Comparison of ENCODE assay signal across 21 mouse cellular contexts in genomic region chr12:32098596-32098995, GRCm38 (mm10).
"Had no signal": no experiment of that assay in that cellular context is flagged by ENCODE, and none has a peak within 500 bp of the region (broad histone marks: within the 10 kb centered on the region; RNA-seq: fewer than 3 reads in every experiment).

No protein-coding gene starts in this region.

- ATAC-seq: intestine, embryonic 16.5 days; midbrain, embryonic 13.5 days; midbrain, embryonic 16.5 days had no signal

- H3K9ac ChIP-seq: limb, embryonic 13.5 days; midbrain, embryonic 13.5 days; neural tube, embryonic 13.5 days; stomach, embryonic 15.5 days had no signal

- H3K27ac ChIP-seq: limb, embryonic 10.5 days; limb, embryonic 13.5 days; midbrain, embryonic 10.5 days; midbrain, embryonic 13.5 days; neural tube, embryonic 13.5 days; stomach, embryonic 15.5 days had no signal

- H3K27me3 ChIP-seq: limb, embryonic 13.5 days; midbrain, embryonic 13.5 days; neural tube, embryonic 13.5 days; stomach, embryonic 15.5 days had no signal

- H3K4me1 ChIP-seq: limb, embryonic 10.5 days; midbrain, embryonic 10.5 days; midbrain, embryonic 13.5 days; neural tube, embryonic 13.5 days; stomach, embryonic 15.5 days had no signal

- H3K4me2 ChIP-seq: limb, embryonic 13.5 days; midbrain, embryonic 13.5 days; neural tube, embryonic 13.5 days; stomach, embryonic 15.5 days had no signal

- H3K9me3 ChIP-seq: limb, embryonic 10.5 days; limb, embryonic 13.5 days; midbrain, embryonic 10.5 days; midbrain, embryonic 13.5 days; neural tube, embryonic 13.5 days; stomach, embryonic 15.5 days had no signal

- DNase-seq: kidney, adult 18-20 months; kidney, adult 9 months; kidney, postnatal 14 days; kidney, postnatal 4 days; layer of hippocampus, adult 9-11 months; lung, adult 2 months; lung, postnatal 14 days; lung, postnatal 4 days; retina, postnatal 1 day; right cerebral cortex, postnatal 25 days; spleen, adult 18-20 months; thymus, postnatal 25 days had no signal

- H3K36me3 ChIP-seq: limb, embryonic 10.5 days; limb, embryonic 13.5 days; midbrain, embryonic 10.5 days; midbrain, embryonic 13.5 days; neural tube, embryonic 13.5 days; stomach, embryonic 15.5 days had no signal

- H3K4me3 ChIP-seq: limb, embryonic 10.5 days; limb, embryonic 13.5 days; midbrain, embryonic 10.5 days; midbrain, embryonic 13.5 days; myocyte; neural tube, embryonic 13.5 days; stomach, embryonic 15.5 days had no signal
